Mouse (Mus musculus) midbrain, embryonic 11.5 days (tissue): Measurements from ENCODE around the gene Nsa2. TPM values are rescaled to one million over a fixed set of nuclear protein-coding genes. Genes with fewer than 3 reads are reported as not detected.
"Not testable (repeated sequence)": the region's sequence is repeated elsewhere in the genome, so short reads cannot be mapped to it uniquely, and the experiment has no call there.

Source experiments
- ATAC-seq: fragments of 200-750 bp; cut with Nextera tagmentation; 2 replicates; pipeline ENCODE4 v1.8.0; 2017; ENCODE audit warnings: moderate TSS enrichment, moderate library complexity; ENCODE audit not compliant: low FRiP score
- DNase-seq: peaks from one replicate; pipeline ENCODE4 v3.0.0; 2015; ENCODE audit warnings: low spot score; ENCODE audit errors: missing footprints
- H3K27ac ChIP-seq: fragments of 300-500 bp; sonication (generic); 2 replicates; pipeline ENCODE4 v1.5.1; 2014; ENCODE audit warnings: low read depth, low read length
- H3K27me3 ChIP-seq: fragments of 300-500 bp; sonication (generic); 2 replicates; pipeline ENCODE4 v1.6.1; 2014; ENCODE audit warnings: mild to moderate bottlenecking, low read length, moderate library complexity, mixed read lengths; ENCODE audit not compliant: control insufficient read depth, insufficient read depth
- H3K36me3 ChIP-seq: fragments of 300-500 bp; sonication (generic); 2 replicates; pipeline ENCODE4 v1.6.1; 2014; ENCODE audit warnings: mild to moderate bottlenecking, low read length, moderate library complexity, mixed read lengths; ENCODE audit not compliant: control insufficient read depth, insufficient read depth
- H3K4me1 ChIP-seq: fragments of 300-500 bp; sonication (generic); 2 replicates; pipeline ENCODE4 v1.6.1; 2014; ENCODE audit warnings: low read length; ENCODE audit not compliant: control insufficient read depth, insufficient read depth
- H3K4me2 ChIP-seq: fragments of 300-500 bp; sonication (generic); 2 replicates; pipeline ENCODE4 v1.6.1; 2014; ENCODE audit warnings: mild to moderate bottlenecking, moderate library complexity
- H3K4me3 ChIP-seq: fragments of 300-500 bp; sonication (generic); 2 replicates; pipeline ENCODE4 v1.5.1; 2014; ENCODE audit warnings: low read depth, low read length
- H3K9ac ChIP-seq: fragments of 300-500 bp; sonication (generic); 2 replicates; pipeline ENCODE4 v1.6.1; 2014; ENCODE audit warnings: low read length
- H3K9me3 ChIP-seq: fragments of 300-500 bp; sonication (generic); 2 replicates; pipeline ENCODE4 v1.6.1; 2016; ENCODE audit warnings: low read length; ENCODE audit not compliant: control insufficient read depth
- WGBS: fragments of 180-500 bp; shearing (Covaris S2); extraction: QIAGEN DNeasy Blood & Tissue Kit; methylation state at CpG from one replicate; pipeline ENCODE4 v1.1.7; 2014; 5-methylcytosine and 5-hydroxymethylcytosine counted together
- polyA plus RNA-seq: library from polyadenylated mRNA; unstranded; fragments of >200 nt; fragmentation: Nextera tagmentation; extraction: Ambion mirVana; gene quantifications from 2 replicates; pipeline ENCODE4 v1.2.1, GENCODE M21; 2014

Gene Nsa2
- polyA plus RNA-seq, 1 experiment from 2014 or later, result 64.7 TPM

DNA sequence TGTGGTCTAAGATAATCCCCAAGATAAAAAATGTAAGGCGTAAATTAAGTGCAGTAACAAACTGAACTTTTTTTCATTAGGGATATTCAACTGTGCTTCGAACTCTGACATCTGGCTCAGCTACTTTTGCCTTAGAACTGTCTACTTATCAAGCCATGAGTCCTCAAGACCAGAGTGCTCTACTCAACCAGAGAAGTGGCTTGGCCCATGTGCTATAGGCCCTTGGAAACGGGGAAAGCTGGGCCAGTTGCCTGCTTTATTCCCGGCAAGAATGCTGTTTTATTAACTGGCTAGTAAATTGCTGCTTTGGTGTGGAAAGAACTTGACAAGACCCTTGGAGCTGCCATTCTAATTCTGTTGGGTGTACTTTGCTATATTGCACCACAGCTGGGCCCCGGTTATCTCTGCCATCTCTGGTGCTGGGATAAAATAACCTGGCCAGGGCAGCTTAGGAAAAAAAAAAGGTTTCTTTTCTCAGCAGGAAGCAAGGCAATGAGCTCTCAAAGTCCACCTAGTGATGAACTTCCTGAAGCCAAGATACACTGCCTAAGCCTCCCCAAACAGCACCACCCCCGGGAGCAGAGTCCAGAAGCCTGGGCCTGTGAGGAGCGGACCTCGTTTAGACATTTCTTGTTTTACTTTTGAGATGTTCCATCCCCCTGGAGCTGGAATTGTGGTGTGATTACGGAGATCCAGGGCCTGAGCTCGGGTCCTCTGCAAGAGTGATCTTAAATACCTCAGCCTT is 38.0 kb upstream of the Nsa2 start:
- no peak for DNase-seq
- H3K9ac ChIP-seq, result no peak overlapping the region
- ATAC-seq, result no peak
- no peak overlapping the region for H3K4me3 ChIP-seq
- no peak overlapping the region for H3K4me2 ChIP-seq
- H3K27me3 ChIP-seq, result no peaks in the 10 kb centered on the region
- no peak overlapping the region for H3K27ac ChIP-seq
- WGBS, result 91% methylated on average over 10 of the region's 10 CpGs
- no peaks in the 10 kb centered on the region for H3K9me3 ChIP-seq
- peaks cover 16% of the 10 kb centered on the region for H3K36me3 ChIP-seq
- H3K4me1 ChIP-seq, result 0 out of 2 replicates have a peak, but pooled peaks cover 2% of the 10 kb centered on the region

DNA sequence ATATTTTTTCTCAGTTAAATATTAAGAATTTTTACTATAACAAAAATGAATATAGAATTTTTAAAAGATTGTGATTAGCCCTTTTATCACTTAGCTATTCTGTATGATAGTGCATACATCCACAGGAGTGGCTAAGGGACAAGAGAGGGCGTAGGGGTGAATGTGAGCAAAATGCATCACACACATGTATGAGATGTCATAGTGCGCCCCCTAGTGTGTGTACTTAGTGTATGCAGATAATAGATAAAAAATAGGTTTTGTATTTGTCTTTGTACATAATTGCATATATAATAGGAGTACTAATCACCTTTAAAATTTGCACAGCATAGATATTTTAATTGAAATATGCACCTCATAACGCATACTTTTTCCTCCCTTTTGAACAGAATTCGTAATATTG is 8.1 kb upstream of the Nsa2 start:
- no peak overlapping the region for H3K4me2 ChIP-seq
- no peaks in the 10 kb centered on the region for H3K9me3 ChIP-seq
- WGBS, result 62% methylated on average over 4 of the region's 4 CpGs
- peaks cover 15% of the 10 kb centered on the region; the same call in 1 of the 2 replicates for H3K36me3 ChIP-seq
- no peaks in the 10 kb centered on the region for H3K27me3 ChIP-seq
- H3K4me3 ChIP-seq, result no peak overlapping the region
- H3K27ac ChIP-seq, result no peak overlapping the region
- no peaks in the 10 kb centered on the region for H3K4me1 ChIP-seq
- no peak overlapping the region for H3K9ac ChIP-seq
- DNase-seq (peak; percentile 80), ATAC-seq (no peak)

- Histone ChIP-seq H3K27ac (no peak overlapping the region), H3K4me1 (0 out of 2 replicates have a peak, but pooled peaks cover 4% of the 10 kb centered on the region), H3K9me3 (no peaks in the 10 kb centered on the region), H3K27me3 (no peaks in the 10 kb centered on the region), H3K9ac (no peak overlapping the region), H3K4me2 (no peak overlapping the region), H3K4me3 (no peak overlapping the region), H3K36me3 (peaks cover 6% of the 10 kb centered on the region; the same call in 1 of the 2 replicates)
- ATAC-seq (no peak), DNase-seq (no peak)
- 88% methylated on average over 7 of the region's 7 CpGs for WGBS
Measured at GRCm38 (mm10) chr13:97142321-97142720, 4.6 kb upstream of the Nsa2 start.

GRCm38 (mm10) chr13:97138404-97138931 is 731 bp upstream of the Nsa2 start:
- not testable (repeated sequence) for H3K4me1 ChIP-seq, H3K36me3 ChIP-seq, H3K27me3 ChIP-seq, H3K9me3 ChIP-seq, ATAC-seq
- Histone ChIP-seq H3K4me3 (peak overlapping the region; percentile 82), H3K4me2 (peak overlapping the region; percentile 51), H3K9ac (peak overlapping the region; percentile 79), H3K27ac (peak overlapping the region; percentile 71; the same call in 1 of the 2 replicates)
- WGBS, result 37% methylated on average over 8 of the region's 8 CpGs
- DNase-seq, result peak; percentile 59

GRCm38 (mm10) chr13:97130413-97130812 is 7.3 kb downstream of the Nsa2 start:
- not testable (repeated sequence) for DNase-seq, H3K27ac ChIP-seq, H3K9me3 ChIP-seq, H3K9ac ChIP-seq, H3K4me3 ChIP-seq, H3K27me3 ChIP-seq, ATAC-seq, H3K36me3 ChIP-seq, H3K4me2 ChIP-seq, H3K4me1 ChIP-seq
- no CpG with 5 or more reads among the region's 2 CpGs for WGBS

DNA sequence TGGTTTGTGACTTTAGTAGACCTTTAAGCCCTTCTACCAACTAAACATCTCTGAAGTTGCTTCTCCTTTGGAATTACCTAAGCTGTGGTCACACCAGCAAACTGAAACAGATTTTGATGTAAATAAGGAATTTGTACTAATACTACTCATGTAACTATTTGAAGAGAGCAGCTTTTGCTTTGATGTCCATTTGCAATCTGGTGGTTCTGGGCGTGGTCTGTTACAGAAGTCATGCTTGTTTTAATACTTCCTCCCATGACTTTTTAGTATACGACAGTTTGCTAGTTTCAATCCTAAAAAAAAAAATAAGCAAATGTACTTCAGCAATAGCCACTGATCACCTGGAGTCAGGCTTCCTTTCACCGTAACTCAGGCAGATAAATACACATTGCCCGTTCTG is 8.1 kb downstream of the Nsa2 start:
- DNase-seq, H3K4me3 ChIP-seq, H3K27me3 ChIP-seq, H3K4me1 ChIP-seq, H3K27ac ChIP-seq, H3K9ac ChIP-seq, ATAC-seq, H3K4me2 ChIP-seq, H3K9me3 ChIP-seq, H3K36me3 ChIP-seq: not testable (repeated sequence)
- whole genome bisulfite sequencing, result 95% methylated on average over 2 of the region's 4 CpGs

DNA sequence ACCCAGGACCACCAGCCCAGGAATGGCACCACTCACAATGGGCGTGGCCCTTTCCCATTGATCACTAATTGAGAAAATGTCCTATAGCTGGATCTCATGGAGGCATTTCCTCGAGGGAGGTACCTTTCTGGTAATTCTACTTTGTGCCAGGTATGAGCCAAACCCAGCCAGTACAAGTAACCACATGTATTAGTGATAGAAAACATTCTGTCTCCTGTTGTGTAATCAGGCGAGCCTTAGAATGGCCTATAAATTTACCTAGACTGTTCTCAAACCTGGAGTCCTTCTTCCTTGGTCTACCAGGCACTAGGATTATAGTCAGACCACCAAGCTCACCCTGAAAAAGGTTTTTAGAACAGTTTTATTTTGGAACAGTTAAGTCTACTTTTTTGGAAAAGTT is 16.4 kb downstream of the Nsa2 start:
- Histone ChIP-seq H3K36me3 (no peaks in the 10 kb centered on the region), H3K4me3 (no peak overlapping the region), H3K4me2 (no peak overlapping the region), H3K9ac (no peak overlapping the region), H3K27me3 (no peaks in the 10 kb centered on the region), H3K27ac (no peak overlapping the region), H3K4me1 (no peaks in the 10 kb centered on the region), H3K9me3 (no peaks in the 10 kb centered on the region)
- 86% methylated on average over 3 of the region's 3 CpGs for WGBS
- no peak for ATAC-seq
- DNase-seq, result no peak

- Histone ChIP-seq H3K9me3 (no peaks in the 10 kb centered on the region), H3K27ac (no peak overlapping the region), H3K36me3 (no peaks in the 10 kb centered on the region), H3K9ac (no peak overlapping the region), H3K4me1 (no peaks in the 10 kb centered on the region), H3K4me3 (no peak overlapping the region), H3K4me2 (no peak overlapping the region), H3K27me3 (no peaks in the 10 kb centered on the region)
- ATAC-seq (no peak), DNase-seq (no peak)
- WGBS, result 83% methylated on average over 4 of the region's 4 CpGs
Measured at GRCm38 (mm10) chr13:97109046-97109445, 28.7 kb downstream of the Nsa2 start.

GRCm38 (mm10) chr13:97107721-97108120 is 30.0 kb downstream of the Nsa2 start:
- WGBS, result 93% methylated on average over 4 of the region's 4 CpGs
- H3K4me2 ChIP-seq, H3K9me3 ChIP-seq, H3K27ac ChIP-seq, H3K27me3 ChIP-seq, H3K4me3 ChIP-seq, H3K36me3 ChIP-seq, DNase-seq, H3K4me1 ChIP-seq, ATAC-seq, H3K9ac ChIP-seq: not testable (repeated sequence)
